Mouse (Mus musculus): ENCODE measurements around the gene Col25a1.

The Col25a1 gene

DNA sequence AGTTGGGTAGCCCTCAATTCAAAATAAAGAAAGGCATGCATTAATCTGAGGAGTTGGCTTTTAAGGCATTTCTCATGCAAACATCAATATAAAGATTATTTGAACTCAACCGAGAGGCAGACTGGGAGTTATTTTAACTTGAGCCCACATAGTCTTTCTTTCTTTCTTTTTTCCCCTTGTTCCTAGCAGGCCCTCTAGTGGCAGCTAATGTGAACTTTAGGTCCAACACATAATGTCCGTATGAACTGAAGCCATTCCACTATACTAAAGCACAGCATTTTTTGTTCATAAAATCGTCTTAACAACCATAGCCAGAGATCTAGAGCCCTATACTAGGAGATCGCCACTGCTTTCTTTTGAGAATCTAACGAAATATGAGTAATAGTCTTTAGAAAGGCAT is 443.4 kb downstream of the Col25a1 start:
- DNase-seq (ENCODE audit: low spot score), result peak; percentile 61

DNA sequence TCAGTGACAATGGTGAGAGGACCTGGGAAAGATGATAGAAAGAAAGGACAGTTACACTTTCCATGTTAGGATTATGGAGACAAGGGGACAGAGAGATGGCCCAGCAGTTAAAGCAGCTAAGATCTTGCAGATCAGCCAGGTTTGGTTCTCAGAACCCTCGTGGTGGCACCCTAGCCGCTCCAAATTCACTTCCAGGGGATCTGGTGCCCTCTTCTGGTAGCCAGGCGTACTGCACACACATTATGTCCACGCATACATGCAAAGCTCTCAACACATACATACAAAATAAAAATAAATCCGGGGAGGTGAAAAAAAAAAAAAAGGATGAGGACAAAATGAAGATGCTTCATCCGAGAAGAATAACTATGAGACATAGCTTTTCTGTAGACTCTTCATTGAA is 445.4 kb downstream of the Col25a1 start:
- no peak for DNase-seq (ENCODE audit: low spot score)

DNA sequence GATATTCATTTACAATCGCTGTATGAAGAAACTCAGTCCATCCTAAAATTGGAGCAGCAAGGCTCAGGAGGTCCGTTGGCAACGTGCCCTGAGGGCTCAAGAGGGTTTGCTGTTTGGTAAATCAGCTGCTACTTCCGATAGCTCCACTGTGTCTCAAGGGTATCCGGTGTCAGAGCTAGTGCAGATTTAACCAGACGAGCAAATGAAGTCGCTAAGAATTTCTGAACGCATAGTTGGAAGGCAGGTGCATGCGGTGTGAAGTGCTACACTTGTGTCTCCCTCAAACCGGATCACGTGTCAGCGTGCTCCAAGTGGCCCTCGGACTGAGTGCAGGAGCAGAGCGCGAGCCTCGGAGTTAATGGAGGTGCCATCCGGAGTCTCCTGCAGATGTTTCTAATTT is 448.2 kb downstream of the Col25a1 start:
- DNase-seq (ENCODE audit: low spot score), result no peak

DNA sequence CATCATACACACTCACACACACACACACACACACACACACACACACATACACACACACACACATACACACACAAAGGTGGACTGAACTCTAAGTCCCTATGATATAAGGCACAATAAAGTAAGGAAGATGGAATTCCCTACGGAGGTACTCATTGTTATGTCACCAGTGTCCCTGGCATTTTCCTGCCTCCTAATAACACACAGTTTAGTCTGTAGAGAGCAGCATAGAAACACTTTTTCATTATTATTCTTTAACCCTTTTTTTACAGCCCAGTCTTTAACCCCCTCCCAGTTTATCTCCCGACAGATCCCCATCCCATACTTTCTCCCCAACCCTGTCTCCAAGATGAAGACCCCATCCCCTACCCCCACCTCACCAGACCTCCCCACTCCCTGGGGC is 450.3 kb downstream of the Col25a1 start:
- no peak for DNase-seq (ENCODE audit: low spot score)

DNA sequence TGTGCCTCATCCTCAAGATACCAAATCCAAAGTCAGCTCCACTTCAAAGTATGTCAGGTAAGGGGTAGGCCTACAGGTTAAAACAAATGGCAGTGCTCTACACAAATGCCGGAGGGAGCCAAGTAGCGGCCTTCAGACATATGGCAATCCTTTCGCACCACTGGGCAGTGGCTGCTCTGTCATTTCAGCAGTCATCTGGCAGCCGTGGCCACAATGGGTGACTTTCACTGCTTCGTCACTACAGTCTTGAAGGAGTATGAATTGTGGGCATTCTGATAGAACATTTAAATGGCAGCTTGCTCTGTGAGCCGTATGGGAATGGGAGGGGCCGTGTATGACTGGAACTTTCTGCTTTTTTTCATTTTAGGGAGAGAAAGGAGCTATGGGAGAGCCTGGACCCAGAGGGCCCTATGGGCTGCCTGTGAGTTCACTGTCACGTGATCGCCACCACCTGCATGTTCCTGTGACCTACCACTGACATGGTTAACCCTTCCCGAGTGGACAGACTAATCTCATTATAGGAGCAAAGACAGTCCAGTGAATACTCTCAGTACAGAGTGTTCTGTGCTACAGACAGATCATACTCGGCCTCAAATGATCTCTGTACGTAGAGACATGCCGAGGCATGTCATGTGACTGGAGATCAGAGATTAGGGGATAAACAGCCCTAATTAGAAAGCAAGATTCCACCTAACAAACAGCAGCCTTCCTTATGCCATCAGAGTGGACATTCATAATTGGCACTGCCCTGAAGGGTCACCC is 451.8 kb downstream of the Col25a1 start:
- DNase-seq (ENCODE audit: low spot score), result no peak

DNA sequence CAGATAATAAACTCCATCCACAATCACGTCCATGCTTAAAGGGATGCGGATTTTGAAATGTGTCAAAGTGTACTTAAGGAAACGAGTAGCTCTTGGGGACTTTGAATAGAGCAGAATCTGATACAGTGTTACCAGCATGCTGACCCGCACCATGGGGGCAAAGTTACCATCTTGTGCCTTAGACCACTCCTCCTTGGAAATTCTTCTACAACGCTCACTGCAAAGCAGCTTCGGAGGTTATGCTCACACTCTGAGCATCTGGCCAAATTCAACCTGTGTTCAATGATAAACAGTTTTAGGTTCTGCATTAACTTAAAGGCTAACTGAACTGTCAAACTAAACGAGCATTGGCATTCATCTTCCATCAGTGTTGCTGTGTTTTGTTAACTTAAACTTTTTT is 452.7 kb downstream of the Col25a1 start:
- DNase-seq (ENCODE audit: low spot score), result no peak

DNA sequence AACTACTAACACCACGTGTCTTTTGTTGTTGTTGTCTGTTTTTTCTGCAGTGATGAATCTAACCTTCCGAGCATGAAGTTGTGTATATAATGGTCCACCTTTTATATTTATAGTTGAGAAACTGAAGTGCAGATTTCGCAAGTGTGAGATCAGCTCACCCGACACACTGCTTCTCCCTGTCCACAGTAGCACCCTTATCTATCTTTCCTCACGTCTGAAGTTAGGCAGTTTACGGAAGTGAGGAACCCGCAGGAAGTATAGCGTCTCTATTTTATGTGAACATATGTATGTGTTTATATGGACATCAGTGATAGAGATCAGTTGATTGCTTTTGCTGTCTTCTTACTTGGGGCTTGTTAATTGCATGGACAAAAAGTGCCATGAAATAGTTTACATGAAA is 463.7 kb downstream of the Col25a1 start:
- no peak for DNase-seq (ENCODE audit: low spot score)

DNA sequence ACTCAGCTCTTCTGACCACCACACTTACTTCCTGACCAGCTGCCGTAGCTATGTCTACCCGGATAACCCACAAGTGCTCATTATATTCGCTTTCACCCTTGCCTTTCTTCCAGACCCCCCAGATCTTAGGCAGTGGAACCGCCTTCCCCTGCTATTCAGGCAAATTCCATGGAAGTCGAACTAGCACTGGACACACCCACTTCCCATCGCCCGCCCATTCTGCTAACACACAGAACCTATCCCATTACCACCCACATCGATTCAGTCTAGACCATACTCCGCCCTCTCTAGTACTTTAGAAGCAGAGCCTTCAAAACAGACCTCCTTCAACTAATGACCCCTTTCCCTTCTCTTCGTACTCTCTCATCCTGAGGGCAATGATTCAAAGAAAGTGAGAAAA is 470.2 kb downstream of the Col25a1 start:
- DNase-seq (ENCODE audit: low spot score), result no peak

DNA sequence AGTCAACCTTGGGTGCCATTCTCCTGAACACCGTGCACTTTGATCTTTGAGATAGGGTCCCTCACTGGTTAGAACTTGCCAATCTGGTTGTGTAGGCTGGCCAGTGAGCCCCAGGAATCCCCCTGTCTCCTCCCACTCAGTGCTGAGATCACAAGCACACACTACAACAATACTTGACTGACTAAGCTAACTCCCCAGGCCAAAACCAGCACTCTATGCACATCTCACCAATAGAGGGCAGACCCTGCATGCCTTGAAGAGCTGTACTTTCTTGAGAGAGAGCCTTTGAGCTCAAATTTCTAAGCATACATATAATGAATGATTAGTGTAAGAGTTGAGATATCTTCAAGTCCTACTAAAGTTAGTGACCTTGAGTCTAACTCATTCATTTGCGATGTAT is 476.6 kb downstream of the Col25a1 start:
- no peak for DNase-seq (ENCODE audit: low spot score)

DNA sequence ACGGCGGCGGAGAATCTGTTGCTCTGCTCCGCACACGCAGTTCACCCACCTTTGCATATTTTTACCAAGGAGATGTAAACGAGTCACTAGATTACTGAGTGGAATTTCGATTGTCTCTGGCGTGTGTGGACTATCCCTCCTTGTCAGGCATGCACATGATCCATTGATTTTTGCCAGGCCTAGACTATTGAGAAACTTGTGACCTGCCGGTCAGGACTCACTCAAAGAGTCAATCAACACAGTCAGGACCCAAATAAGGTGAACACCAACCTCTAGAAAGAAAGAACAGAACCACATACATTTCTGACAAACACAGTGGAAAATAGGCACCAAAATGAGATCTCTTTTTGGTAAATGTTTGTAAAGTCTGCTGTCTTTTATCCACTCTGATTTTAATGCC is 483.1 kb downstream of the Col25a1 start:
- DNase-seq (ENCODE audit: low spot score), result no peak

DNA sequence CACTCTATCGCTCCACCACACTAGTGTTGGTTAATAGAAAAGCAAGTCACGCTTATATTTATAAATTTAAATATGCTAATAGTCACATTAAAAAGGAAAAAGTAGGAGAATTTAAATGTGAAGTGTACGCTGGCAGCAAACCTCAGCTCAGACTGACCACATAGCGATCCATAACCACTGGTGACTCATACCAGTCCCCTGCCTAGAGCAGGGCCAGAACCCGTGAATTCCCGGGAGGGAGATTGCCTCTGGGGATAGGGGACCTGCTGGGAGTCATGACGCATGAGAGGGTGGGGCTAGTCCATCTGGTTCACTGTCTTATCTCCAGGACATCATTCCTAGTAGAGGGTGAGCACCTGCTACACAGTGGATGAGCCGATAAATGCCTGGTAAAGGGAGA is 484.3 kb downstream of the Col25a1 start:
- no peak for DNase-seq (ENCODE audit: low spot score)

DNA sequence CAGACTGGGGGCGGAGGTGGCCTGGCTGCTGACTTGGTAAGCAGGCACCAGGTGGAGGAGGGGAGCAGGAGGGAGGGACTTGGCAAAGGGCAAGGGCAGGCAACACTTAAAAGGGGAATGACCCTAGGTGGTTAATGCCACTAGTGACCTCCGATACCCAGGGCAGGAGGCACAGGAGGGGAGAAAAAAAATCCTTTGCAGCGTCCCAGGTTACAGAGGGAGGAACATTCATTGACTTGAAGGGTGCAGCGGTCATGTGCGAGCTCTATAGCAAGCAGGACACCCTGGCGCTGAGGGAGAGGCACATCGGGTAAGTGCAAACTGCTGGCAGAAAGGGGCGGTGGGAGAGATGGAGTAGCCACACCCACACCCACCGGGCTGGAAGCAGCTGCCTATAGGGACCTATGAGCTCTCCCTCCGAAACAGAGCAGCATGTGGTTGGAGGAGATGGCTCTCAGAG is 486.2 kb downstream of the Col25a1 start, which contains the start of gene Etnppl:
Etnppl (plus strand) TSS at position 10 of the 460 bp plus-strand sequence.
- DNase-seq (ENCODE audit: low spot score), result no peak

DNA sequence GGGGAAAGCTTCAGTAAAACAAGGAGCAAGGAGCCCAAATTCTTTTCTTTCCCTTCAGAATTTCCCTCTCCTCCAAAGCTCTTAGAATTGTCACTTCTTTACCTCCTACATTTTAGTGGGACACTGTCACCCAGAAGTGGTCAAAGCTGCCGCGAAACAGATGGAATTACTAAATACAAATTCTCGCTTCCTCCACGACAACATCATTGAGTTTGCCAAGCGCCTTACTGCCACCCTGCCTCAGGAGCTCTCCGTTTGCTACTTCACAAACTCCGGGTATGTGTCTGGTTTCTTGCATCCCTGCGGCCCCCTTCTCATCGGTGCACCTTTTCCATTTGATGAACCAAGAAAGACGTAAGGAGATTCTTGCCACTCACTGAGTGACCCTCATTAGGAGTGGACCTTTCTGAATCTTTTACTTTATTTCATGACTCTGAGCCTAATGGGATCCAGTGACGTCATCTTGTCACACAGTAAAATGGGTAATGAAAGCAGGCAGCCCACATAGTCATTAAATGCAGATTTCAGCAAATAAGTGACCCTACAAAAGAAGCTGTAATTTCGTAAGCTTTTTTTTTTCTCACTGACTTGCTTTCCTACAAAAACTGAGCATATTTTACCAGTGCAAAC is 489.3 kb downstream of the Col25a1 start:
- DNase-seq (ENCODE audit: low spot score), result no peak

DNA sequence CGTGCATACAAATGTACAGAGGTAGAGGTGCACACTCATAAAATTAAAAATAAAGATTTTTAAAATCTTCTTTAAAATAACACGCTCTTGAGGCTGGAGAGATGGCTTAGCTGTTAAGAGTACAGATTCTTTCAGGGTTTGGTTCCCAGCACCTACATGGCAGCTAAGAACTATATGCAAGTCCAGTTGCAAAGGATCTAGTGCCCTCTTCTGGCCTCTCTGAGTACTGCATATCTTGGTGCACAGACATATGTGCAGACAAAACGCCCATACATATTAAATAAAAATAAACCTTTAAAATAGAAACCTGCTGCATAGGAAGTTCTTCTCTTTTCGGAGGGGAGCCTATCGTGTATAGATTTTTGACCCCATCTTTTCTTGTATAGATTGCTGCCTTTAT is 497.1 kb downstream of the Col25a1 start:
- DNase-seq (ENCODE audit: low spot score), result no peak

DNA sequence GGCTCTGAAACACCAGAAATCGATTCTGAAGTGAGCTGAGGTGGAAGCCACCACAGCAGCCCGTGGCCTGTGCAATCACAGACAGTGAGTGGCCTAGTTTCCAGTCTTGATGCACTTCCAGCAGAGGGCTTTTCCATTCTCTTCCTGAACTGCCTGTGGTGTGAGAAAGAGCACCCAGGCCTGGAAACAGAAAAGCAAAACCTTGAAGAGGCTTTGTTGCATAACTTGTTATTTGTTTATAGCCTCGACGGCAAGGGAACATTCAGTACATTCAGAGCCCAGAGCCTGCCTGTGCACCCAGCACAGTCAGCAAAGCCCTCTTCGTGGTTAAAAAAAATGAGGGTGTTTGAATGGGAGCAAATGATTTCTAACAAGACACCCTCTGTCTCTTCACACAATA is 502.6 kb downstream of the Col25a1 start:
- no peak for DNase-seq (ENCODE audit: low spot score)

DNA sequence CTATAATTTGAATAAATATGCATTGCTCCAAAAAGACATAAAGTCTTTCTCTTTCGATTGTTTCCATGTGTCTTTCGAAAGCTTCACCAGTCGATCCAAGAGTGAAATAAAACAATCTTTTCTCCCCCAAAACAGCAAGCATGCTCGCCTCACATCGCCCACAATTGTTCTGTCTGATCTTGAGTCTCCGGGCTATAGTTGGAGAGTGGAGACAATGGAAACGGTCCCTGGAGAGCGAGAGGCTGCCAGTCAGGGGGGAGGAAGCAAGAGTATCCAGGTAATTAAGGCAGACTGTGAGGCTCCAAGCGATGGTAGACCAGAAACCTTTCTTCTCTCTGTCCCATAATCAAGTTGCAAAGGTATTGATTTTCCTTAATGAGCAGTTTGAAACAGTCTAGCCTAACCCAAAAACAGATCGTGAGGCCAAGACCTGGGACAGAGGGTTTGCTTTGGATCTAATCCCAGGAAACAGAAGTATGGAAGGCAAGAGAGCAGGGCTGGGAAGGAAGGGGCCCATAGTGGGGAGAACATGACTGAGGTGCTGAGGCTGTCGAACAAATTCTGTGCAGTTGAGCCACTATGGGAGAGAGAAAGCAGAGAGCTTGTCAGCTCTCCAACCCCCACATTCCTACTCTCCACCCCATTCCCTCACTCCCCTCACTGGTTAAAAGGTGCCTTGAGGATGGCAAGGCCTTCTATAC is 515.0 kb downstream of the Col25a1 start:
- DNase-seq (ENCODE audit: low spot score), result no peak
